Mouse (Mus musculus) hindbrain, embryonic 12.5 days (tissue): ENCODE results near the gene Cmtm4. TPM values are rescaled to one million over a fixed set of nuclear protein-coding genes. Genes with fewer than 3 reads are reported as not detected.
"Not testable (repeated sequence)": the region's sequence is repeated elsewhere in the genome, so short reads cannot be mapped to it uniquely, and the experiment has no call there.

Experiments used
- ATAC-seq: fragments of 200-750 bp; cut with Nextera tagmentation; 2 replicates; pipeline ENCODE4 v1.8.0; 2017; ENCODE audit warnings: moderate TSS enrichment; ENCODE audit not compliant: low FRiP score
- H3K27ac ChIP-seq: fragments of 300-500 bp; sonication (generic); 2 replicates; pipeline ENCODE4 v1.5.1; 2016; ENCODE audit warnings: mild to moderate bottlenecking
- H3K27me3 ChIP-seq: fragments of 300-500 bp; sonication (generic); 2 replicates; pipeline ENCODE4 v1.6.1; 2016; ENCODE audit warnings: mild to moderate bottlenecking
- H3K36me3 ChIP-seq: fragments of 300-500 bp; sonication (generic); 2 replicates; pipeline ENCODE4 v1.6.1; 2016; ENCODE audit warnings: mild to moderate bottlenecking
- H3K4me1 ChIP-seq: fragments of 300-500 bp; sonication (generic); 2 replicates; pipeline ENCODE4 v1.6.1; 2016
- H3K4me2 ChIP-seq: fragments of 300-500 bp; sonication (generic); replicated peaks from 2 replicates; pipeline ENCODE4 v1.6.1; 2016; ENCODE audit warnings: mild to moderate bottlenecking
- H3K4me3 ChIP-seq: fragments of 300-500 bp; sonication (generic); 2 replicates; pipeline ENCODE4 v1.5.1; 2016; ENCODE audit warnings: mild to moderate bottlenecking
- H3K9ac ChIP-seq: fragments of 300-500 bp; sonication (generic); 2 replicates; pipeline ENCODE4 v1.6.1; 2016; ENCODE audit warnings: mild to moderate bottlenecking, moderate library complexity
- H3K9me3 ChIP-seq: fragments of 300-500 bp; sonication (generic); replicated peaks from 2 replicates; pipeline ENCODE4 v1.6.1; 2016; ENCODE audit warnings: mild to moderate bottlenecking
- WGBS: fragments of 180-500 bp; shearing (Covaris S2); methylation state at CpG from one replicate; pipeline ENCODE4 v1.1.7; 2016; 5-methylcytosine and 5-hydroxymethylcytosine counted together
- polyA plus RNA-seq: library from polyadenylated mRNA; unstranded; fragments of >200 nt; fragmentation: Nextera tagmentation; extraction: Ambion mirVana; gene quantifications from 2 replicates; pipeline ENCODE4 v1.2.1, GENCODE M21; 2016

The Cmtm4 gene
- polyA plus RNA-seq, 1 experiment from 2014 or later: 2.4 TPM

GRCm38 (mm10) chr8:104341678-104342077 lies 53.9 kb downstream of the Cmtm4 start:
- 40% methylated on average over 6 of the region's 6 CpGs for WGBS
- peaks cover 23% of the 10 kb centered on the region; the same call in 1 of the 2 replicates for H3K4me1 ChIP-seq
- ATAC-seq: 0 out of 2 replicates have a peak, but pooled peaks have one; percentile 3
- no peaks in the 10 kb centered on the region for H3K36me3 ChIP-seq
- H3K4me3 ChIP-seq: peak overlapping the region; percentile 54
- no peak overlapping the region for H3K27ac ChIP-seq
- H3K27me3 ChIP-seq: no peaks in the 10 kb centered on the region
- H3K4me2 ChIP-seq: peak overlapping the region; percentile 74
- H3K9me3 ChIP-seq: no peaks in the 10 kb centered on the region
- H3K9ac ChIP-seq: no peak overlapping the region

- H3K4me2 ChIP-seq: peak overlapping the region; percentile 74
- WGBS: under 1% methylated on average over 24 of the region's 24 CpGs
- peak overlapping the region; percentile 78 for H3K9ac ChIP-seq
- no peaks in the 10 kb centered on the region for H3K27me3 ChIP-seq
- H3K4me1 ChIP-seq: peaks cover 23% of the 10 kb centered on the region; the same call in 1 of the 2 replicates
- H3K4me3 ChIP-seq: peak overlapping the region; percentile 54
- no peaks in the 10 kb centered on the region for H3K36me3 ChIP-seq
- peak overlapping the region; percentile 66 for H3K27ac ChIP-seq
- ATAC-seq: peak; percentile 69
- no peaks in the 10 kb centered on the region for H3K9me3 ChIP-seq
Observed at GRCm38 (mm10) chr8:104341106-104341561, 54.5 kb downstream of the Cmtm4 start.

GRCm38 (mm10) chr8:104340233-104341105 lies 55.1 kb downstream of the Cmtm4 start:
- Histone ChIP-seq H3K27me3 (no peaks in the 10 kb centered on the region), H3K4me1 (peaks cover 23% of the 10 kb centered on the region; the same call in 1 of the 2 replicates), H3K9me3 (no peaks in the 10 kb centered on the region), H3K36me3 (no peaks in the 10 kb centered on the region), H3K4me2 (peak overlapping the region; percentile 74), H3K27ac (peak overlapping the region; percentile 66), H3K4me3 (peak overlapping the region; percentile 54), H3K9ac (peak overlapping the region; percentile 78)
- under 1% methylated on average over 53 of the region's 54 CpGs for WGBS
- ATAC-seq: peak; percentile 82

- no peaks in the 10 kb centered on the region for H3K27me3 ChIP-seq
- WGBS: 4% methylated on average over 6 of the region's 6 CpGs
- H3K36me3 ChIP-seq: no peaks in the 10 kb centered on the region
- H3K4me2 ChIP-seq: peak overlapping the region; percentile 74
- H3K4me3 ChIP-seq: peak overlapping the region; percentile 54
- peak overlapping the region; percentile 78 for H3K9ac ChIP-seq
- H3K9me3 ChIP-seq: no peaks in the 10 kb centered on the region
- H3K4me1 ChIP-seq: peaks cover 23% of the 10 kb centered on the region; the same call in 1 of the 2 replicates
- H3K27ac ChIP-seq: 0 out of 2 replicates have a peak overlapping the region, but pooled peaks have one; percentile 66
- peak; percentile 24 for ATAC-seq
Observed at GRCm38 (mm10) chr8:104339983-104340232, 55.7 kb downstream of the Cmtm4 start.

- Histone ChIP-seq H3K4me1 (peaks cover 23% of the 10 kb centered on the region; the same call in 1 of the 2 replicates), H3K36me3 (no peaks in the 10 kb centered on the region), H3K9ac (peak within 1 kb of the TSS; percentile 78), H3K9me3 (no peaks in the 10 kb centered on the region), H3K27ac (0 out of 2 replicates have a peak within 1 kb of the TSS, but pooled peaks have one; percentile 66), H3K4me3 (peak within 1 kb of the TSS; percentile 54), H3K27me3 (no peaks in the 10 kb centered on the region), H3K4me2 (peak within 1 kb of the TSS; percentile 74)
- WGBS: 18% methylated on average over 18 of the region's 18 CpGs
- ATAC-seq: no peak
Observed at GRCm38 (mm10) chr8:104339229-104339982, 56.2 kb downstream of the Cmtm4 start, which contains the start of gene Cmtm3. TSS of gene Cmtm3 (plus strand) at chr8:104339410.

GRCm38 (mm10) chr8:104337890-104338289 lies 57.7 kb downstream of the Cmtm4 start:
- Histone ChIP-seq H3K9me3 (no peaks in the 10 kb centered on the region), H3K4me2 (no peak overlapping the region), H3K27ac (no peak overlapping the region), H3K27me3 (no peaks in the 10 kb centered on the region), H3K4me1 (peaks cover 19% of the 10 kb centered on the region; the same call in 1 of the 2 replicates), H3K4me3 (no peak overlapping the region), H3K36me3 (no peaks in the 10 kb centered on the region), H3K9ac (no peak overlapping the region)
- ATAC-seq: no peak
- 43% methylated on average over 3 of the region's 3 CpGs for WGBS

GRCm38 (mm10) chr8:104336806-104337205 lies 58.8 kb downstream of the Cmtm4 start:
- 69% methylated on average over 1 of the region's 1 CpGs for WGBS
- H3K9ac ChIP-seq: no peak overlapping the region
- no peak for ATAC-seq
- no peaks in the 10 kb centered on the region for H3K9me3 ChIP-seq
- H3K27ac ChIP-seq: no peak overlapping the region
- H3K4me1 ChIP-seq: peaks cover 19% of the 10 kb centered on the region; the same call in 1 of the 2 replicates
- H3K36me3 ChIP-seq: no peaks in the 10 kb centered on the region
- H3K27me3 ChIP-seq: no peaks in the 10 kb centered on the region
- no peak overlapping the region for H3K4me3 ChIP-seq
- H3K4me2 ChIP-seq: no peak overlapping the region

- Histone ChIP-seq H3K9ac (no peak overlapping the region), H3K4me2 (no peak overlapping the region), H3K36me3 (no peaks in the 10 kb centered on the region), H3K9me3 (no peaks in the 10 kb centered on the region), H3K4me3 (no peak overlapping the region), H3K27me3 (no peaks in the 10 kb centered on the region), H3K27ac (no peak overlapping the region), H3K4me1 (peaks cover under 1% of the 10 kb centered on the region; the same call in 1 of the 2 replicates)
- ATAC-seq: no peak
- 73% methylated on average over 1 of the region's 1 CpGs for WGBS
Observed at GRCm38 (mm10) chr8:104334196-104334595, 61.4 kb downstream of the Cmtm4 start.

GRCm38 (mm10) chr8:104333786-104334185 lies 61.8 kb downstream of the Cmtm4 start:
- H3K27ac ChIP-seq: no peak overlapping the region
- no peak for ATAC-seq
- H3K4me3 ChIP-seq: no peak overlapping the region
- H3K9ac ChIP-seq: no peak overlapping the region
- no peaks in the 10 kb centered on the region for H3K36me3 ChIP-seq
- H3K4me2 ChIP-seq: no peak overlapping the region
- H3K4me1 ChIP-seq: no peaks in the 10 kb centered on the region
- 74% methylated on average over 5 of the region's 5 CpGs for WGBS
- no peaks in the 10 kb centered on the region for H3K9me3 ChIP-seq
- no peaks in the 10 kb centered on the region for H3K27me3 ChIP-seq

GRCm38 (mm10) chr8:104332665-104333631 lies 62.7 kb downstream of the Cmtm4 start:
- Histone ChIP-seq H3K27me3 (no peaks in the 10 kb centered on the region), H3K9ac (no peak overlapping the region), H3K36me3 (no peaks in the 10 kb centered on the region), H3K4me1 (no peaks in the 10 kb centered on the region), H3K4me3 (no peak overlapping the region), H3K4me2 (no peak overlapping the region), H3K27ac (no peak overlapping the region), H3K9me3 (no peaks in the 10 kb centered on the region)
- no peak for ATAC-seq
- 75% methylated on average over 5 of the region's 5 CpGs for WGBS

GRCm38 (mm10) chr8:104321930-104322329 lies 73.7 kb downstream of the Cmtm4 start, which contains the start of gene Cmtm2b:
TSS of gene Cmtm2b (plus strand) at chr8:104322230.
- H3K4me1 ChIP-seq, H3K27me3 ChIP-seq, H3K4me2 ChIP-seq, H3K4me3 ChIP-seq, H3K27ac ChIP-seq, ATAC-seq, H3K36me3 ChIP-seq, H3K9ac ChIP-seq, H3K9me3 ChIP-seq: not testable (repeated sequence)
- WGBS: 90% methylated on average over 12 of the region's 12 CpGs
